Mouse (Mus musculus): ENCODE measurements at regions not wholly inside any gene's neighbourhood (a gene's known extent, or its start where the extent isn't known, plus 50 kb on each side); places are given as distances from the start of the nearest gene placed in this dataset.

DNA sequence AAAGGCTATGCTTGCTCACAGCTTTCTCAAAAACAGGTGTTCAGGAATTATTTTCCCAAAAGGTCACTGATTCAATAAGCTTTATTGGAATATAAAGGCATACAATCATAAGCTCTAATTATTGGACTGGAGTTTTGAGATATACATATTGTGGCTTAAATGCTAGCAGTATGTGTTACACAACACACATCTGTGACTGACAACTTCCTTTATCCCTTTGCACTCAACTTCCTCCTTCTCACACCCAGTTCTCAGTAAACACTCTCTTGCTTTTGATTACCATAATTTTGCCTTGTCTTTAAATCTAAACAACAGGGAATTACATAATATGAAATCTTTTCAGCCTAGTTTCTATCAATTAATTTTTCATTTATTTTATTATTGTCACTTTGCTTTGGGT, 222.5 kb downstream of the Snx13 start:
- no peaks in the 10 kb centered on the region for H3K36me3 ChIP-seq (ENCODE audit: control insufficient read depth, insufficient read depth, low read length)
- H3K4me2 ChIP-seq (replicated peaks; ENCODE audit: low read depth, low read length, severe bottlenecking): no peak overlapping the region
- ATAC-seq (ENCODE audit: low FRiP score, low read depth): no peak
- H3K4me1 ChIP-seq (ENCODE audit: control insufficient read depth, insufficient read depth, low read length): no peaks in the 10 kb centered on the region; the same call in 1 of the 2 replicates
- no peaks in the 10 kb centered on the region for H3K9me3 ChIP-seq (ENCODE audit: control insufficient read depth, low read length)
- no peak overlapping the region for H3K4me3 ChIP-seq (replicated peaks; ENCODE audit: low read length)
- no peak overlapping the region for H3K9ac ChIP-seq (ENCODE audit: low read depth, low read length, severe bottlenecking)
- no peak for TF ChIP-seq POLR2A (IDR thresholded peaks at IDR 0.05; ENCODE audit: borderline replicate concordance, extremely low read depth, insufficient read depth, insufficient read length)
- H3K27ac ChIP-seq (replicated peaks; ENCODE audit: low read depth, low read length): no peak overlapping the region
- no peaks in the 10 kb centered on the region for H3K27me3 ChIP-seq (ENCODE audit: control insufficient read depth, insufficient read depth, low read length)
- no peak for DNase-seq (ENCODE audit: low spot score)

DNA sequence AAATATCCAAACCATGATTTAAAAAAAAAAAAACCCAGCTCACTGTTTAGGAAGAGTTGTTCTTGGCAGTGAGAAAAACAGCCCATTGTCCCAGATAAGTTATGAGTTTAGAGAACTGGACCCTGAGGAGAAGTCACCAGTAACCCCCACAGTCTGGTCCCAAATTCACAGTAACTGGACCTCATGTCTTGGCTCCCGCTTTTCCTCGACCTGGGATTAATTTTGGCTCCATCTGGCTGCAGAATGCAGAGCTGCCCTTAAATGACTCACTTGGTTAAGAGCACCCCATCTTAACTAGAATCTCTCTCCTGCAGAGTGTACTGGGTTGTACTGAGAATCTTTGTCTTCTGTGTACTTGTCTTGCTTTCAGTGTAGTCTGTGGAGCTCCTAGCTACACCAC, 221.0 kb downstream of the Snx13 start:
- Histone ChIP-seq H3K4me1 (ENCODE audit: control insufficient read depth, insufficient read depth, low read length) (no peaks in the 10 kb centered on the region; the same call in 1 of the 2 replicates), H3K27me3 (ENCODE audit: control insufficient read depth, insufficient read depth, low read length) (no peaks in the 10 kb centered on the region), H3K27ac (replicated peaks; ENCODE audit: low read depth, low read length) (no peak overlapping the region), H3K9ac (ENCODE audit: low read depth, low read length, severe bottlenecking) (no peak overlapping the region), H3K36me3 (ENCODE audit: control insufficient read depth, insufficient read depth, low read length) (no peaks in the 10 kb centered on the region), H3K4me3 (replicated peaks; ENCODE audit: low read length) (no peak overlapping the region), H3K4me2 (replicated peaks; ENCODE audit: low read depth, low read length, severe bottlenecking) (no peak overlapping the region), H3K9me3 (ENCODE audit: control insufficient read depth, low read length) (no peaks in the 10 kb centered on the region)
- ATAC-seq (ENCODE audit: low FRiP score, low read depth) (no peak), DNase-seq (ENCODE audit: low spot score) (no peak)
- 38% methylated on average over 2 of the region's 2 CpGs for WGBS
- no peak for TF ChIP-seq POLR2A (IDR thresholded peaks at IDR 0.05; ENCODE audit: borderline replicate concordance, extremely low read depth, insufficient read depth, insufficient read length)

- no peaks in the 10 kb centered on the region; the same call in 1 of the 2 replicates for H3K4me1 ChIP-seq (ENCODE audit: control insufficient read depth, insufficient read depth, low read length)
- no peak overlapping the region for H3K4me2 ChIP-seq (replicated peaks; ENCODE audit: low read depth, low read length, severe bottlenecking)
- H3K9ac ChIP-seq (ENCODE audit: low read depth, low read length, severe bottlenecking): no peak overlapping the region
- H3K27me3 ChIP-seq (ENCODE audit: control insufficient read depth, insufficient read depth, low read length): no peaks in the 10 kb centered on the region
- H3K9me3 ChIP-seq (ENCODE audit: control insufficient read depth, low read length): no peaks in the 10 kb centered on the region
- ATAC-seq (ENCODE audit: low FRiP score, low read depth) (peak; percentile 15; the same call in 1 of the 2 replicates), DNase-seq (ENCODE audit: low spot score) (no peak)
- no peak for TF ChIP-seq POLR2A (IDR thresholded peaks at IDR 0.05; ENCODE audit: borderline replicate concordance, extremely low read depth, insufficient read depth, insufficient read length)
- no peaks in the 10 kb centered on the region for H3K36me3 ChIP-seq (ENCODE audit: control insufficient read depth, insufficient read depth, low read length)
- H3K4me3 ChIP-seq (replicated peaks; ENCODE audit: low read length): no peak overlapping the region
- 49% methylated on average over 6 of the region's 6 CpGs for WGBS
- H3K27ac ChIP-seq (replicated peaks; ENCODE audit: low read depth, low read length): no peak overlapping the region
These were observed 220.2 kb downstream of the Snx13 start for GRCm38 (mm10) chr12:35267023-35267654.

GRCm38 (mm10) chr12:35259781-35260180, 212.8 kb downstream of the Snx13 start:
- Histone ChIP-seq H3K27ac (replicated peaks; ENCODE audit: low read depth, low read length) (no peak overlapping the region), H3K9ac (ENCODE audit: low read depth, low read length, severe bottlenecking) (no peak overlapping the region), H3K36me3 (ENCODE audit: control insufficient read depth, insufficient read depth, low read length) (no peaks in the 10 kb centered on the region), H3K4me1 (ENCODE audit: control insufficient read depth, insufficient read depth, low read length) (no peaks in the 10 kb centered on the region), H3K27me3 (ENCODE audit: control insufficient read depth, insufficient read depth, low read length) (no peaks in the 10 kb centered on the region), H3K4me3 (replicated peaks; ENCODE audit: low read length) (no peak overlapping the region), H3K4me2 (replicated peaks; ENCODE audit: low read depth, low read length, severe bottlenecking) (no peak overlapping the region), H3K9me3 (ENCODE audit: control insufficient read depth, low read length) (no peaks in the 10 kb centered on the region)
- DNase-seq (ENCODE audit: low spot score) (no peak), ATAC-seq (ENCODE audit: low FRiP score, low read depth) (no peak)
- no peak for TF ChIP-seq POLR2A (IDR thresholded peaks at IDR 0.05; ENCODE audit: borderline replicate concordance, extremely low read depth, insufficient read depth, insufficient read length)

GRCm38 (mm10) chr12:35255723-35256401, 208.9 kb downstream of the Snx13 start:
- no peaks in the 10 kb centered on the region; the same call in 1 of the 2 replicates for H3K9me3 ChIP-seq (ENCODE audit: control insufficient read depth, low read length)
- no peak overlapping the region for H3K4me3 ChIP-seq (replicated peaks; ENCODE audit: low read length)
- H3K4me1 ChIP-seq (ENCODE audit: control insufficient read depth, insufficient read depth, low read length): no peaks in the 10 kb centered on the region
- no peak for TF ChIP-seq POLR2A (IDR thresholded peaks at IDR 0.05; ENCODE audit: borderline replicate concordance, extremely low read depth, insufficient read depth, insufficient read length)
- H3K4me2 ChIP-seq (replicated peaks; ENCODE audit: low read depth, low read length, severe bottlenecking): no peak overlapping the region
- no peak overlapping the region for H3K9ac ChIP-seq (ENCODE audit: low read depth, low read length, severe bottlenecking)
- no peaks in the 10 kb centered on the region for H3K36me3 ChIP-seq (ENCODE audit: control insufficient read depth, insufficient read depth, low read length)
- ATAC-seq (ENCODE audit: low FRiP score, low read depth) (no peak), DNase-seq (ENCODE audit: low spot score) (peak; percentile 63)
- WGBS: 73% methylated on average over 2 of the region's 2 CpGs
- H3K27ac ChIP-seq (replicated peaks; ENCODE audit: low read depth, low read length): no peak overlapping the region
- H3K27me3 ChIP-seq (ENCODE audit: control insufficient read depth, insufficient read depth, low read length): no peaks in the 10 kb centered on the region

All from limb, embryonic 14.5 days (tissue).